Mouse (Mus musculus) G1E (cell line): ENCODE results near the gene Wfdc5. TPM values are rescaled to one million over a fixed set of nuclear protein-coding genes. Genes with fewer than 3 reads are reported as not detected.

Experiments used
- ATAC-seq: 2 replicates; pipeline ENCODE4 v1.8.0; 2016; ENCODE audit warnings: mild to moderate bottlenecking; ENCODE audit not compliant: insufficient number of reproducible peaks, poor library complexity, low FRiP score, severe bottlenecking; ENCODE audit errors: extremely low read depth
- DNase-seq: peaks from one replicate; pipeline ENCODE4 v3.0.0; 2012; ENCODE audit warnings: low spot score
- H3K27me3 ChIP-seq: 2 replicates; pipeline ENCODE4 v1.6.1; 2012; ENCODE audit warnings: mild to moderate bottlenecking, low read length, inconsistent platforms; ENCODE audit not compliant: insufficient read depth
- H3K36me3 ChIP-seq: replicated peaks from 2 replicates; pipeline ENCODE3; 2012; ENCODE audit warnings: mild to moderate bottlenecking, inconsistent platforms
- H3K4me1 ChIP-seq: 2 replicates; pipeline ENCODE4 v1.6.1; 2012; ENCODE audit warnings: low read depth, low read length, inconsistent platforms, mixed read lengths; ENCODE audit not compliant: insufficient read depth
- H3K4me3 ChIP-seq: 2 replicates; pipeline ENCODE4 v1.5.1; 2012; ENCODE audit warnings: low read depth, mild to moderate bottlenecking, inconsistent platforms, low read length, moderate library complexity, mixed read lengths
- H3K9me3 ChIP-seq: replicated peaks from 2 replicates; pipeline ENCODE4 v1.6.1; 2012; ENCODE audit warnings: inconsistent platforms
- CTCF ChIP-seq: IDR thresholded peaks from 2 replicates; pipeline ENCODE4 v1.5.1; 2012; ENCODE audit warnings: low read depth, low read length, inconsistent platforms, mixed read lengths
- GATA1 ChIP-seq: IDR thresholded peaks from 2 replicates; pipeline ENCODE4 v1.6.1; 2012; ENCODE audit warnings: borderline replicate concordance, low read length, inconsistent platforms, mixed read lengths
- GATA2 ChIP-seq: IDR thresholded peaks from 2 replicates; pipeline ENCODE4 v1.6.1; 2012; ENCODE audit warnings: low read depth, low read length, inconsistent platforms, borderline replicate concordance
- POLR2AphosphoS5 ChIP-seq: IDR thresholded peaks from 2 replicates; pipeline ENCODE4 v1.6.1; 2012; ENCODE audit warnings: low read depth, low read length, inconsistent platforms; ENCODE audit not compliant: insufficient replicate concordance
- TAL1 ChIP-seq: conservative IDR thresholded peaks from 2 replicates; pipeline ENCODE4 v1.6.1; 2012; ENCODE audit warnings: low read depth, low read length, inconsistent platforms, mixed read lengths
- polyA plus RNA-seq: library from polyadenylated mRNA; stranded (reverse); fragments of >175 nt; gene quantifications from 2 replicates; pipeline ENCODE4 v1.2.3, GENCODE M21; 2012
- total RNA-seq, 2 experiments: library from RNA; stranded (forward) in 1 of 2; stranded (reverse) in 1 of 2; fragments of 200-1000 nt in 1 of 2; fragments of >200 nt in 1 of 2; fragmentation: Nextera tagmentation in 1 of 2; gene quantifications; 2 replicates each; pipeline ENCODE4 v1.2.3; 2014 to 2017

The Wfdc5 gene
- total and polyA plus RNA-seq, 3 experiments, result 0.33 TPM; not detected in 2

- ATAC-seq (no peak), DNase-seq (no peak)
- Histone ChIP-seq H3K27me3 (no peaks in the 10 kb centered on the region), H3K4me3 (no peak overlapping the region), H3K36me3 (peaks cover 89% of the 10 kb centered on the region), H3K4me1 (peaks cover 3% of the 10 kb centered on the region; the same call in 1 of the 2 replicates), H3K9me3 (no peaks in the 10 kb centered on the region)
- TF ChIP-seq GATA1 (no peak), CTCF (no peak), TAL1 (no peak), POLR2AphosphoS5 (no peak), GATA2 (no peak)
Observed at GRCm38 (mm10) chr2:164128576-164129411, 53.7 kb downstream of the Wfdc5 start.

- no peaks in the 10 kb centered on the region for H3K9me3 ChIP-seq
- no peak for ATAC-seq
- no peak overlapping the region for H3K4me3 ChIP-seq
- no peak for DNase-seq
- peaks cover 3% of the 10 kb centered on the region; the same call in 1 of the 2 replicates for H3K4me1 ChIP-seq
- TF ChIP-seq GATA2 (no peak), GATA1 (no peak), CTCF (no peak)
- no peaks in the 10 kb centered on the region for H3K27me3 ChIP-seq
- peaks cover 90% of the 10 kb centered on the region for H3K36me3 ChIP-seq
Observed at GRCm38 (mm10) chr2:164127297-164127696, 55.2 kb downstream of the Wfdc5 start.

GRCm38 (mm10) chr2:164126533-164126955 lies 56.0 kb downstream of the Wfdc5 start:
- H3K9me3 ChIP-seq, result no peaks in the 10 kb centered on the region
- H3K36me3 ChIP-seq, result peaks cover 90% of the 10 kb centered on the region
- TF ChIP-seq GATA2, result no peak
- no peak for TF ChIP-seq TAL1
- TF ChIP-seq CTCF, result no peak
- no peak for TF ChIP-seq GATA1
- TF ChIP-seq POLR2AphosphoS5, result no peak
- no peaks in the 10 kb centered on the region for H3K27me3 ChIP-seq
- DNase-seq, result no peak
- no peak for ATAC-seq
- no peak overlapping the region for H3K4me3 ChIP-seq
- H3K4me1 ChIP-seq, result peaks cover 3% of the 10 kb centered on the region; the same call in 1 of the 2 replicates

Other genes starting within 250 kb of the Wfdc5 start
- 129 and 130 TPM in 2 replicates for gene Ywhab, start 187.8 kb downstream of the Wfdc5 start, total RNA-seq (2014; fragmentation: Nextera tagmentation)
- gene Ywhab, start 187.8 kb downstream of the Wfdc5 start, total RNA-seq (2017), result 52.6 and 56.1 TPM in 2 replicates
- gene Ywhab, start 187.8 kb downstream of the Wfdc5 start, polyA plus RNA-seq, result 64.3 and 79.9 TPM in 2 replicates
- gene Pabpc1l, start 157.3 kb downstream of the Wfdc5 start, total RNA-seq (2014; fragmentation: Nextera tagmentation), result not detected in 2 replicates
- 0.44 TPM in 1 of 2 replicates, not detected in the other for gene Pabpc1l, start 157.3 kb downstream of the Wfdc5 start, total RNA-seq (2017)
- 0.07 TPM in 1 of 2 replicates, not detected in the other for gene Pabpc1l, start 157.3 kb downstream of the Wfdc5 start, polyA plus RNA-seq
- 241 and 247 TPM in 2 replicates for gene Stk4, start 112.4 kb downstream of the Wfdc5 start, total RNA-seq (2014; fragmentation: Nextera tagmentation)
- gene Stk4, start 112.4 kb downstream of the Wfdc5 start, total RNA-seq (2017), result 214 and 225 TPM in 2 replicates
- gene Stk4, start 112.4 kb downstream of the Wfdc5 start, polyA plus RNA-seq, result 51.0 and 86.5 TPM in 2 replicates
- 57.3 and 61.0 TPM in 2 replicates for gene Tomm34, start 111.6 kb downstream of the Wfdc5 start, total RNA-seq (2014; fragmentation: Nextera tagmentation)
- gene Tomm34, start 111.6 kb downstream of the Wfdc5 start, total RNA-seq (2017), result 63.0 and 65.3 TPM in 2 replicates
- gene Tomm34, start 111.6 kb downstream of the Wfdc5 start, polyA plus RNA-seq, result 36.3 and 48.2 TPM in 2 replicates
- gene Kcns1, start 11.6 kb downstream of the Wfdc5 start, total RNA-seq (2014; fragmentation: Nextera tagmentation), result not detected in 2 replicates
- not detected in 2 replicates for gene Kcns1, start 11.6 kb downstream of the Wfdc5 start, total RNA-seq (2017)
- gene Kcns1, start 11.6 kb downstream of the Wfdc5 start, polyA plus RNA-seq, result not detected in 2 replicates
- gene Wfdc12, start 7.9 kb upstream of the Wfdc5 start, total RNA-seq (2014; fragmentation: Nextera tagmentation), result not detected in 2 replicates
- not detected in 2 replicates for gene Wfdc12, start 7.9 kb upstream of the Wfdc5 start, total RNA-seq (2017)
- not detected in 2 replicates for gene Wfdc12, start 7.9 kb upstream of the Wfdc5 start, polyA plus RNA-seq
- gene Wfdc15a, start 17.4 kb upstream of the Wfdc5 start, total RNA-seq (2014; fragmentation: Nextera tagmentation), result not detected in 2 replicates
- gene Wfdc15a, start 17.4 kb upstream of the Wfdc5 start, total RNA-seq (2017), result 0.82 TPM in 1 of 2 replicates, not detected in the other
- not detected in 2 replicates for gene Wfdc15a, start 17.4 kb upstream of the Wfdc5 start, polyA plus RNA-seq
- not detected in 2 replicates for gene Wfdc15b, start 38.9 kb upstream of the Wfdc5 start, total RNA-seq (2014; fragmentation: Nextera tagmentation)
- not detected in 2 replicates for gene Wfdc15b, start 38.9 kb upstream of the Wfdc5 start, total RNA-seq (2017)
- not detected in 2 replicates for gene Wfdc15b, start 38.9 kb upstream of the Wfdc5 start, polyA plus RNA-seq
- gene Svs2, start 55.7 kb upstream of the Wfdc5 start, total RNA-seq (2014; fragmentation: Nextera tagmentation), result not detected in 2 replicates
- 0.11 TPM in 1 of 2 replicates, not detected in the other for gene Svs2, start 55.7 kb upstream of the Wfdc5 start, total RNA-seq (2017)
- not detected in 2 replicates for gene Svs2, start 55.7 kb upstream of the Wfdc5 start, polyA plus RNA-seq
- gene Svs3b, start 73.9 kb upstream of the Wfdc5 start, total RNA-seq (2014; fragmentation: Nextera tagmentation), result not detected in 2 replicates
- not detected in 2 replicates for gene Svs3b, start 73.9 kb upstream of the Wfdc5 start, total RNA-seq (2017)
- not detected in 2 replicates for gene Svs3b, start 73.9 kb upstream of the Wfdc5 start, polyA plus RNA-seq
- not detected in 2 replicates for gene Svs4, start 95.7 kb upstream of the Wfdc5 start, total RNA-seq (2014; fragmentation: Nextera tagmentation)
- 0.29 TPM in 1 of 2 replicates, not detected in the other for gene Svs4, start 95.7 kb upstream of the Wfdc5 start, total RNA-seq (2017)
- gene Svs4, start 95.7 kb upstream of the Wfdc5 start, polyA plus RNA-seq, result not detected in 2 replicates
- gene Svs3a, start 106.5 kb upstream of the Wfdc5 start, total RNA-seq (2014; fragmentation: Nextera tagmentation), result not detected in 2 replicates
- 0.11 TPM in 1 of 2 replicates, not detected in the other for gene Svs3a, start 106.5 kb upstream of the Wfdc5 start, total RNA-seq (2017)
- gene Svs3a, start 106.5 kb upstream of the Wfdc5 start, polyA plus RNA-seq, result not detected in 2 replicates
- not detected in 2 replicates for gene Svs6, start 134.0 kb upstream of the Wfdc5 start, total RNA-seq (2014; fragmentation: Nextera tagmentation)
- not detected in 2 replicates for gene Svs6, start 134.0 kb upstream of the Wfdc5 start, total RNA-seq (2017)
- not detected in 2 replicates for gene Svs6, start 134.0 kb upstream of the Wfdc5 start, polyA plus RNA-seq
- gene Svs5, start 150.0 kb upstream of the Wfdc5 start, total RNA-seq (2014; fragmentation: Nextera tagmentation), result not detected in 2 replicates
- gene Svs5, start 150.0 kb upstream of the Wfdc5 start, total RNA-seq (2017), result not detected in 2 replicates
- gene Svs5, start 150.0 kb upstream of the Wfdc5 start, polyA plus RNA-seq, result not detected in 2 replicates
- not detected in 2 replicates for gene Slpi, start 206.4 kb upstream of the Wfdc5 start, total RNA-seq (2014; fragmentation: Nextera tagmentation)
- gene Slpi, start 206.4 kb upstream of the Wfdc5 start, total RNA-seq (2017), result not detected in 2 replicates
- not detected in 2 replicates for gene Slpi, start 206.4 kb upstream of the Wfdc5 start, polyA plus RNA-seq
- not detected in 2 replicates for gene Rbpjl, start 220.4 kb upstream of the Wfdc5 start, total RNA-seq (2014; fragmentation: Nextera tagmentation)
- gene Rbpjl, start 220.4 kb upstream of the Wfdc5 start, total RNA-seq (2017), result 0.11 TPM in 1 of 2 replicates, not detected in the other
- gene Rbpjl, start 220.4 kb upstream of the Wfdc5 start, polyA plus RNA-seq, result not detected in 2 replicates
- gene Matn4, start 222.4 kb upstream of the Wfdc5 start, total RNA-seq (2014; fragmentation: Nextera tagmentation), result not detected in 2 replicates
- gene Matn4, start 222.4 kb upstream of the Wfdc5 start, total RNA-seq (2017), result under 0.01 and 0.06 TPM in 2 replicates
- gene Matn4, start 222.4 kb upstream of the Wfdc5 start, polyA plus RNA-seq, result not detected in 2 replicates